16 mouse cellular contexts compared by ENCODE assay signal in genomic region chr2:166458953-166459352, GRCm38 (mm10).
DNase-seq lines count a peak whose midpoint lies in the region; ATAC-seq and TF ChIP-seq lines count a peak whose summit lies in the region.
"Had no signal": no experiment of that assay in that cellular context is flagged by ENCODE, and none has a peak within 500 bp of the region (broad histone marks: within the 10 kb centered on the region; RNA-seq: fewer than 3 reads in every experiment).

No protein-coding gene starts in this region.

- H3K4me3 ChIP-seq in hindbrain, embryonic 13.5 days = no peak overlapping the region
- H3K4me3 ChIP-seq in hindbrain, postnatal 0 days (ENCODE audit: low read length) = no peak overlapping the region
- H3K4me3 ChIP-seq in bone marrow macrophage, adult 2 months (ENCODE audit: insufficient read depth, low read length) = 0 out of 2 replicates have a peak overlapping the region, but pooled peaks have one; percentile 3
- no peak overlapping the region for H3K4me3 ChIP-seq in limb, embryonic 10.5 days
- H3K4me3 ChIP-seq in forebrain, embryonic 14.5 days (ENCODE audit: low read depth, low read length) = no peak overlapping the region
- H3K4me3 ChIP-seq: neural tube, embryonic 12.5 days had no signal

- H3K27me3 ChIP-seq in hindbrain, embryonic 13.5 days = no peaks in the 10 kb centered on the region
- no peaks in the 10 kb centered on the region for H3K27me3 ChIP-seq in hindbrain, postnatal 0 days (ENCODE audit: insufficient read depth, low read length)
- no peaks in the 10 kb centered on the region for H3K27me3 ChIP-seq in limb, embryonic 10.5 days (ENCODE audit: low read depth, poor library complexity, severe bottlenecking)
- no peaks in the 10 kb centered on the region for H3K27me3 ChIP-seq in forebrain, embryonic 14.5 days (replicated peaks; ENCODE audit: control insufficient read depth, insufficient read depth, low read length)
- H3K27me3 ChIP-seq: CH12.LX; neural tube, embryonic 12.5 days; Patski had no signal

- H3K4me1 ChIP-seq in hindbrain, embryonic 13.5 days (replicated peaks) = peaks cover 19% of the 10 kb centered on the region
- peaks cover 3% of the 10 kb centered on the region; the same call in 1 of the 2 replicates for H3K4me1 ChIP-seq in hindbrain, postnatal 0 days (ENCODE audit: insufficient read depth, low read length)
- peaks cover 33% of the 10 kb centered on the region for H3K4me1 ChIP-seq in bone marrow macrophage, adult 2 months (ENCODE audit: control insufficient read depth, insufficient read depth, low read length)
- H3K4me1 ChIP-seq in limb, embryonic 10.5 days = peaks cover 62% of the 10 kb centered on the region
- no peaks in the 10 kb centered on the region for H3K4me1 ChIP-seq in forebrain, embryonic 14.5 days (ENCODE audit: control insufficient read depth, insufficient read depth, low read length)

- H3K36me3 ChIP-seq in hindbrain, embryonic 13.5 days = no peaks in the 10 kb centered on the region
- H3K36me3 ChIP-seq in hindbrain, postnatal 0 days (ENCODE audit: insufficient read depth, low read length) = no peaks in the 10 kb centered on the region
- no peaks in the 10 kb centered on the region for H3K36me3 ChIP-seq in limb, embryonic 10.5 days
- H3K36me3 ChIP-seq in forebrain, embryonic 14.5 days (ENCODE audit: control insufficient read depth, insufficient read depth, low read length) = no peaks in the 10 kb centered on the region
- H3K36me3 ChIP-seq: neural tube, embryonic 12.5 days had no signal

- no peak overlapping the region for H3K4me2 ChIP-seq in hindbrain, embryonic 13.5 days
- no peak overlapping the region for H3K4me2 ChIP-seq in hindbrain, postnatal 0 days (ENCODE audit: low read depth, low read length)
- no peak overlapping the region for H3K4me2 ChIP-seq in forebrain, embryonic 14.5 days (ENCODE audit: low read length)
- H3K4me2 ChIP-seq: neural tube, embryonic 12.5 days had no signal

- no peak for DNase-seq in hindbrain, postnatal 0 days (ENCODE audit: low spot score)
- DNase-seq in 416B (ENCODE audit: low read depth) = peak; percentile 25
- no peak for DNase-seq in limb, embryonic 10.5 days (ENCODE audit: low spot score)
- DNase-seq in urinary bladder, postnatal 14 days (ENCODE audit: low spot score) = no peak
- DNase-seq in forebrain, embryonic 14.5 days (ENCODE audit: low spot score) = no peak
- DNase-seq: cerebellum, adult 9-11 months; gastrocnemius, postnatal 14 days; midbrain, embryonic 14.5 days had no signal

- no peak overlapping the region for H3K9ac ChIP-seq in hindbrain, embryonic 13.5 days
- no peak overlapping the region for H3K9ac ChIP-seq in hindbrain, postnatal 0 days (replicated peaks; ENCODE audit: low read length)
- no peak overlapping the region for H3K9ac ChIP-seq in forebrain, embryonic 14.5 days (ENCODE audit: low read length)
- H3K9ac ChIP-seq: liver, embryonic 14.5 days; neural tube, embryonic 12.5 days had no signal

- H3K9me3 ChIP-seq in hindbrain, embryonic 13.5 days = no peaks in the 10 kb centered on the region
- H3K9me3 ChIP-seq in hindbrain, postnatal 0 days (ENCODE audit: low read length) = no peaks in the 10 kb centered on the region
- no peaks in the 10 kb centered on the region for H3K9me3 ChIP-seq in limb, embryonic 10.5 days (replicated peaks)
- no peaks in the 10 kb centered on the region for H3K9me3 ChIP-seq in forebrain, embryonic 14.5 days (replicated peaks; ENCODE audit: control insufficient read depth, low read length)
- H3K9me3 ChIP-seq: neural tube, embryonic 12.5 days had no signal

- no peak for TF ChIP-seq CTCF in hindbrain, postnatal 0 days (IDR thresholded peaks at IDR 0.05; ENCODE audit: low read depth)
- TF ChIP-seq CTCF in bone marrow macrophage, adult 2 months (IDR thresholded peaks at IDR 0.05; ENCODE audit: low read depth, low read length) = no peak

- ATAC-seq in hindbrain, embryonic 13.5 days (ENCODE audit: low FRiP score) = no peak
- no peak for ATAC-seq in hindbrain, postnatal 0 days
- no peak for ATAC-seq in forebrain, embryonic 14.5 days
- ATAC-seq: forebrain, embryonic 16.5 days; Patski had no signal

- peak overlapping the region; percentile 30; the same call in 1 of the 2 replicates for H3K27ac ChIP-seq in hindbrain, embryonic 13.5 days
- no peak overlapping the region for H3K27ac ChIP-seq in hindbrain, postnatal 0 days
- H3K27ac ChIP-seq in bone marrow macrophage, adult 2 months (ENCODE audit: insufficient read depth, low read depth, low read length) = peak overlapping the region; percentile 43
- peak overlapping the region; percentile 82 for H3K27ac ChIP-seq in limb, embryonic 10.5 days
- H3K27ac ChIP-seq in forebrain, embryonic 14.5 days (ENCODE audit: low read depth, low read length) = no peak overlapping the region
- H3K27ac ChIP-seq: kidney, postnatal 0 days; liver, embryonic 14.5 days; neural tube, embryonic 12.5 days had no signal

- 89% methylated on average over 9 of the region's 9 CpGs for WGBS in hindbrain, embryonic 13.5 days
- 86% methylated on average over 9 of the region's 9 CpGs for WGBS in hindbrain, postnatal 0 days
- 86% methylated on average over 9 of the region's 9 CpGs for WGBS in limb, embryonic 10.5 days
- WGBS in forebrain, embryonic 14.5 days = 90% methylated on average over 9 of the region's 9 CpGs

- no peak for TF ChIP-seq POLR2A in bone marrow macrophage, adult 2 months (IDR thresholded peaks at IDR 0.05; ENCODE audit: borderline replicate concordance, low read depth, low read length)

Comparison
In these comparisons a context has a peak if more than half of its experiments do, and no peak if none do; other contexts are left out.
1. H3K27ac ChIP-seq: peak in hindbrain, embryonic 13.5 days (single experiment), bone marrow macrophage, adult 2 months (single experiment) and limb, embryonic 10.5 days (single experiment); none in hindbrain, postnatal 0 days (single experiment) and forebrain, embryonic 14.5 days (single experiment).